Comparison of ENCODE assay signal across 7 mouse cellular contexts in the genomic region with DNA sequence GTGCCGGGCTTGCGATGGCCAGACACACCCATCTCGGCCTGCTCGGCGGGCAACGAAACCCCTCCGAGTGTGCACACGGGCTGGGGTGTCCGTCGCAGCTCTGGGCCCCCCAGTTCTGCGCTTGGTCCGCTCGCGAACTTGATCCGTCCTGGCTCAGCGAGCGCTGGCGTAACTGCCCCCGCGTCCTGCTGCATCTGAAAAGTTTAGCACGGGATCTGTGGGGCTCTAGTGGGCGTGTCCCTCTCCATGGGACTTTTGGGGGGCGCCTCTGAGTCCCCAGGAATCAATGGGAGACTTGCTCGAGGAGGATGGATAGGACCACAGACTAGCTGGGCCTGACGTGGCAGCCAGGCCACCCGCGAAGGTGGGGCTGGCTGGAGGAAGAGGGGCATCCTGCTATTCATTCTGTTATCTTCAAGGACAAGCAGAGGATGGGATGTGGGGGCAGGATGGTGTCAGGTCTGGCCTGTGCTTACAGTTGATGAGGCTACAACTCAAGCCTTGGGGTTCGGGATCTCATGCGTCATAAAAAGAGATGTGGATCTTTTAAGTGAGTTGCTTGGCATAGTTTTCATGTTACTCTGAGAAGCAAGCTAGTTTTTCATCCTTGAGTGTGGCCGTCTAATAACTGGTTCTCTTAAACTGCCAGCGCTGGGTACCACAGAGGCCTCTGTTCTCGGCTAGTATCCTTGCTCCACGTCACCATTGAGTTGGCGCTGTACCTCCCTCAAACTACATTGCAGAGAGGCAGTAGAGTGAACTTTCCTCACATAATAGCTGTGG. TPM values are rescaled to one million over a fixed set of nuclear protein-coding genes. Genes with fewer than 3 reads are reported as not detected.
A peak's percentile ranks its signal among the peaks of the same experiment; 100 is the strongest.
DNase-seq lines count a peak whose midpoint lies in the region; ATAC-seq and TF ChIP-seq lines count a peak whose summit lies in the region.

No protein-coding gene starts in this region.

- H3K4me1 ChIP-seq in thymus, adult 2 months (replicated peaks; ENCODE audit: control insufficient read depth, insufficient read depth, low read length) = peaks cover 6% of the 10 kb centered on the region
- peaks cover 31% of the 10 kb centered on the region for H3K4me1 ChIP-seq in embryonic facial prominence, embryonic 13.5 days
- H3K4me1 ChIP-seq in hindbrain, embryonic 15.5 days (replicated peaks) = peaks cover 29% of the 10 kb centered on the region
- peaks cover 75% of the 10 kb centered on the region for H3K4me1 ChIP-seq in liver, embryonic 15.5 days (replicated peaks)
- peaks cover 35% of the 10 kb centered on the region for H3K4me1 ChIP-seq in small intestine, adult 2 months (ENCODE audit: control insufficient read depth, insufficient read depth, insufficient read length, low read length)

- H3K4me3 ChIP-seq in thymus, adult 2 months (ENCODE audit: control insufficient read depth, insufficient read depth, low read length) = peak overlapping the region; percentile 63
- H3K4me3 ChIP-seq in embryonic facial prominence, embryonic 13.5 days = peak overlapping the region; percentile 98
- peak overlapping the region; percentile 86 for H3K4me3 ChIP-seq in hindbrain, embryonic 15.5 days
- H3K4me3 ChIP-seq in liver, embryonic 15.5 days (replicated peaks) = peak overlapping the region; percentile 95
- H3K4me3 ChIP-seq in small intestine, adult 2 months (ENCODE audit: low read depth, low read length) = peak overlapping the region; percentile 94

- H3K27me3 ChIP-seq in thymus, adult 2 months (ENCODE audit: control insufficient read depth, insufficient read depth, low read length) = no peaks in the 10 kb centered on the region
- no peaks in the 10 kb centered on the region for H3K27me3 ChIP-seq in embryonic facial prominence, embryonic 13.5 days
- H3K27me3 ChIP-seq in hindbrain, embryonic 15.5 days = no peaks in the 10 kb centered on the region
- no peaks in the 10 kb centered on the region for H3K27me3 ChIP-seq in liver, embryonic 15.5 days
- no peaks in the 10 kb centered on the region for H3K27me3 ChIP-seq in small intestine, adult 2 months (ENCODE audit: control insufficient read depth, insufficient read depth, low read length)

- H3K4me2 ChIP-seq in embryonic facial prominence, embryonic 13.5 days = peak overlapping the region; percentile 83
- H3K4me2 ChIP-seq in hindbrain, embryonic 15.5 days = peak overlapping the region; percentile 79
- peak overlapping the region; percentile 87 for H3K4me2 ChIP-seq in liver, embryonic 15.5 days

- H3K9me3 ChIP-seq in embryonic facial prominence, embryonic 13.5 days = no peaks in the 10 kb centered on the region
- no peaks in the 10 kb centered on the region for H3K9me3 ChIP-seq in hindbrain, embryonic 15.5 days
- no peaks in the 10 kb centered on the region for H3K9me3 ChIP-seq in liver, embryonic 15.5 days (replicated peaks)

- no peak for TF ChIP-seq POLR2A in thymus, adult 2 months (IDR thresholded peaks at IDR 0.05; ENCODE audit: control insufficient read depth, extremely low read depth, insufficient read depth, low read length, poor library complexity)
- no peak for TF ChIP-seq POLR2A in small intestine, adult 2 months (IDR thresholded peaks at IDR 0.05; ENCODE audit: low read depth, low read length)

- peak overlapping the region; percentile 96 for H3K9ac ChIP-seq in embryonic facial prominence, embryonic 13.5 days
- H3K9ac ChIP-seq in hindbrain, embryonic 15.5 days = peak overlapping the region; percentile 95
- H3K9ac ChIP-seq in liver, embryonic 15.5 days = peak overlapping the region; percentile 78

- TF ChIP-seq CTCF in thymus, adult 2 months (IDR thresholded peaks at IDR 0.05; ENCODE audit: borderline replicate concordance, control insufficient read depth, extremely low read depth, insufficient read depth, low read length, poor library complexity) = no peak
- no peak for TF ChIP-seq CTCF in small intestine, adult 2 months (IDR thresholded peaks at IDR 0.05; ENCODE audit: extremely low read depth, insufficient read length, insufficient replicate concordance, low read depth, low read length)

- ATAC-seq in embryonic facial prominence, embryonic 13.5 days (ENCODE audit: insufficient number of reproducible peaks, insufficient read depth, low FRiP score, low TSS enrichment, low read depth) = peak; percentile 49; the same call in 1 of the 2 replicates
- peak; percentile 36; the same call in 1 of the 2 replicates for ATAC-seq in hindbrain, embryonic 15.5 days (ENCODE audit: low FRiP score, low read depth)
- ATAC-seq in liver, embryonic 15.5 days (ENCODE audit: insufficient read depth) = peak; percentile 47

- no peaks in the 10 kb centered on the region for H3K36me3 ChIP-seq in thymus, adult 2 months (ENCODE audit: control insufficient read depth, insufficient read depth, low read length)
- H3K36me3 ChIP-seq in embryonic facial prominence, embryonic 13.5 days = peaks cover 26% of the 10 kb centered on the region
- H3K36me3 ChIP-seq in hindbrain, embryonic 15.5 days = 0 out of 2 replicates have a peak, but pooled peaks cover 4% of the 10 kb centered on the region
- peaks cover 35% of the 10 kb centered on the region for H3K36me3 ChIP-seq in liver, embryonic 15.5 days (replicated peaks)
- H3K36me3 ChIP-seq in small intestine, adult 2 months (ENCODE audit: control insufficient read depth, insufficient read depth, low read length) = peaks cover 24% of the 10 kb centered on the region

- 8% methylated on average over 34 of the region's 34 CpGs for WGBS in thymus, adult 2 months
- WGBS in embryonic facial prominence, embryonic 13.5 days = 4% methylated on average over 34 of the region's 34 CpGs
- 6% methylated on average over 34 of the region's 34 CpGs for WGBS in hindbrain, embryonic 15.5 days
- 5% methylated on average over 34 of the region's 34 CpGs for WGBS in liver, embryonic 15.5 days (ENCODE audit: insufficient replicate concordance)
- 2% methylated on average over 34 of the region's 34 CpGs for WGBS in small intestine, adult 2 months

- DNase-seq in thymus, adult 2 months = peak; percentile 22
- DNase-seq in thymus, postnatal 4 days = no peak
- no peak for DNase-seq in adrenal gland, postnatal 10 days

- H3K27ac ChIP-seq in thymus, adult 2 months (ENCODE audit: control insufficient read depth, insufficient read depth, low read length) = no peak overlapping the region
- H3K27ac ChIP-seq in embryonic facial prominence, embryonic 13.5 days = peak overlapping the region; percentile 89
- peak overlapping the region; percentile 88 for H3K27ac ChIP-seq in hindbrain, embryonic 15.5 days (replicated peaks)
- peak overlapping the region; percentile 78 for H3K27ac ChIP-seq in liver, embryonic 15.5 days (replicated peaks)
- H3K27ac ChIP-seq in small intestine, adult 2 months (ENCODE audit: insufficient read depth, low read depth, low read length) = peak overlapping the region; percentile 87

RNA-seq across cellular contexts. Expression of a gene that starts 0.7 kb away (rescaled TPM):
- polyA plus RNA-seq in thymus, adult 2 months (2012; rRNA removed) = 60.9 and 61.6 TPM in 2 replicates
- polyA plus RNA-seq in embryonic facial prominence, embryonic 13.5 days (2015; fragmentation: Nextera tagmentation; extraction: Ambion mirVana) = 355 and 381 TPM in 2 replicates
- 130 and 133 TPM in 2 replicates for polyA plus RNA-seq in hindbrain, embryonic 15.5 days (2015; fragmentation: Nextera tagmentation; extraction: Ambion mirVana)
- 134 and 140 TPM in 2 replicates for polyA plus RNA-seq in liver, embryonic 15.5 days (2015; fragmentation: Nextera tagmentation; extraction: Ambion mirVana)
- polyA plus RNA-seq in small intestine, adult 2 months (2012; rRNA removed) = 163 and 240 TPM in 2 replicates
- total RNA-seq in adrenal gland, postnatal 10 days (2021) = 100 to 1,000 TPM; 105 to 125 TPM

RNA-seq across cellular contexts. Expression of a gene that starts 47.2 kb away (rescaled TPM):
- 0.06 and 0.26 TPM in 2 replicates for polyA plus RNA-seq in thymus, adult 2 months (2012; rRNA removed)
- polyA plus RNA-seq in embryonic facial prominence, embryonic 13.5 days (2015; fragmentation: Nextera tagmentation; extraction: Ambion mirVana) = 0.52 and 1.1 TPM in 2 replicates
- 0.47 and 0.48 TPM in 2 replicates for polyA plus RNA-seq in hindbrain, embryonic 15.5 days (2015; fragmentation: Nextera tagmentation; extraction: Ambion mirVana)
- not detected in 2 replicates for polyA plus RNA-seq in liver, embryonic 15.5 days (2015; fragmentation: Nextera tagmentation; extraction: Ambion mirVana)
- 0.09 and 0.22 TPM in 2 replicates for polyA plus RNA-seq in small intestine, adult 2 months (2012; rRNA removed)
- under 1 TPM; 0.24 to 0.85 TPM for total RNA-seq in adrenal gland, postnatal 10 days (2021)
